Mouse (Mus musculus) ES-E14 (cell line): ENCODE results near the gene Kcnk4. TPM values are rescaled to one million over a fixed set of nuclear protein-coding genes. Genes with fewer than 3 reads are reported as not detected.

Experiments
- DNase-seq: peaks from one replicate; pipeline ENCODE4 v3.0.0-alpha.2; 2013; ENCODE audit warnings: low read depth, low spot score
- H3K27ac ChIP-seq: 2 replicates; pipeline ENCODE4 v1.5.1; 2012; ENCODE audit warnings: low read depth, mild to moderate bottlenecking, low read length, moderate library complexity, mixed read lengths; ENCODE audit not compliant: poor library complexity, insufficient read depth, severe bottlenecking
- H3K36me3 ChIP-seq: 2 replicates; pipeline ENCODE4 v1.6.1; 2012; ENCODE audit warnings: mild to moderate bottlenecking, low read length, moderate library complexity, mixed read lengths; ENCODE audit not compliant: control insufficient read depth, poor library complexity, insufficient read depth, severe bottlenecking
- H3K4me1 ChIP-seq, 2 experiments: fragments of 150-350 bp in 1 of 2; sonication (generic) in 1 of 2; 2 replicates each; pipeline ENCODE4 v1.6.1; 2012; ENCODE audit warnings: low read length in 2 of 2, mild to moderate bottlenecking in 1 of 2, mixed read lengths in 1 of 2; ENCODE audit not compliant: control insufficient read depth in 2 of 2, insufficient read depth in 2 of 2, poor library complexity in 1 of 2
- H3K4me3 ChIP-seq, 2 experiments: fragments of 150-350 bp in 1 of 2; sonication (generic) in 1 of 2; 2 replicates each; pipeline ENCODE4 v1.5.1; 2012; ENCODE audit warnings: low read length in 2 of 2, low read depth in 1 of 2, mild to moderate bottlenecking in 1 of 2, mixed read lengths in 1 of 2; ENCODE audit not compliant: insufficient read depth in 1 of 2, poor library complexity in 1 of 2, severe bottlenecking in 1 of 2
- H3K9ac ChIP-seq: 2 replicates; pipeline ENCODE4 v1.6.1; 2012; ENCODE audit warnings: low read depth, mild to moderate bottlenecking, low read length, mixed read lengths; ENCODE audit not compliant: poor library complexity, insufficient read depth, severe bottlenecking
- H3K9me3 ChIP-seq: fragments of 150-350 bp; sonication (generic); 2 replicates; pipeline ENCODE4 v1.6.1; 2012; ENCODE audit warnings: low read depth, mild to moderate bottlenecking, low read length; ENCODE audit not compliant: control insufficient read depth, insufficient read depth
- CHD2 ChIP-seq: IDR thresholded peaks from 2 replicates; pipeline ENCODE4 v1.6.1; 2014; ENCODE audit warnings: mild to moderate bottlenecking, low read depth, low read length, inconsistent platforms
- HCFC1 ChIP-seq: IDR thresholded peaks from 2 replicates; pipeline ENCODE4 v1.6.1; 2012; ENCODE audit warnings: low read length, inconsistent platforms, borderline replicate concordance; ENCODE audit not compliant: insufficient read depth
- MAFK ChIP-seq: IDR thresholded peaks from 2 replicates; pipeline ENCODE4 v1.6.1; 2014; ENCODE audit warnings: mild to moderate bottlenecking, low read depth, low read length, inconsistent platforms; ENCODE audit not compliant: insufficient read depth
- ZC3H11A ChIP-seq: IDR thresholded peaks from 2 replicates; pipeline ENCODE4 v1.6.1; 2012; ENCODE audit warnings: low read depth, mild to moderate bottlenecking, inconsistent platforms, low read length, borderline replicate concordance
- ZNF384 ChIP-seq: IDR thresholded peaks from 2 replicates; pipeline ENCODE4 v1.6.1; 2012; ENCODE audit warnings: low read depth, low read length, inconsistent platforms
- in situ Hi-C, 2 experiments: fragments of 600-800 bp; cut with MboI; formaldehyde crosslinking; loops; one replicate each; pipeline ENCODE4 v1.15.1; 2025; ENCODE audit warnings: low sequenced_read_pairs in 2 of 2, inconsistent platforms in 1 of 2; ENCODE audit not compliant: unreplicated experiment in 2 of 2
- total RNA-seq: library from RNA; depleted of rRNA; stranded (reverse); fragments of 300-350 nt; gene quantifications from 2 replicates; pipeline ENCODE4 v1.2.3, GENCODE M21; 2012

Gene Kcnk4
- total RNA-seq, 1 experiment, result 4.4 TPM

DNA sequence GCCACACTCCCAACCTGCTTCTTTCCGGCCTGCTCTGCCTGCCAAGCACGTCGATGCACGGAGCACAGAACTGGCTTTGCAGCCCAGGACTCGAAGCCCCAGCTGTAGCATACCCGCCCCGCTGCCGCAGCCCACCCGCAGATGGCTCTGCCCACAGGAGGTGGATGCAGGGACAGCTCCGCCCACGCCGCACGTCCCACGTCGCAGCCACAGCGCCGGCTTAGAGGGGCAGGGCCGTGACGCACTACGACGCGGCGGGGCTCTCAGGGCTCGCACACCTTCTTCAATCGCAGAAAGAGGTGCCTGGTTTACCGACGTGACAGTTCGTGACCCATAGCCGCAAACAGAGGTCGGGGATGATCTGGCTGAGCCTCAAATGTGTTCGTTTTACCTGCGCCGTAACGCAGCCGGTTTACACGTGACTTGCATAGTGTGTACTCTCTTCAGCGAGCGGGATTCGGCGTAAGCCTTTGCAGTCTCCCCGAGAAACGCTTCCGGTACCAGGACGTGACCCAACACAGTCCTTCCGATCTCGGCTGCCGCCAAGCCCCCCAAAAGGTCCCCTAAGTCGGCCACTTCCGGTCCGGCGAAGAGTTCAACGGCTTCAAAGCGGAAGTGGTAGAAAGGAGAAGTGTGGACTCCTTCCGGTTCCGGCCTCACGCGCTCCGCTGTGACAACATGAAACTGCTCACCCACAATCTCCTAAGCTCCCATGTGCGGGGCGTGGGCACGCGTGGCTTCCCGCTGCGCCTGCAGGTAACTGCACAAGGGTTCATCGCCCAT, 24.6 kb downstream of the Kcnk4 start, which contains the start of the genes Trmt112 and Prdx5:
TSS of gene Trmt112 (plus strand) at position 192 of the 783 bp plus-strand sequence.
TSS of gene Prdx5 (minus strand) at position 600 of the 783 bp plus-strand sequence.
- H3K36me3 ChIP-seq, result peaks cover 39% of the 10 kb centered on the region
- H3K9me3 ChIP-seq, result no peaks in the 10 kb centered on the region
- peak within 1 kb of the TSS; percentile 76 to 93 for H3K4me3 ChIP-seq
- H3K4me1 ChIP-seq, result peaks cover 0 to 4% of the 10 kb centered on the region in 2 experiments; a peak in 2 of 4 replicates
- TF ChIP-seq ZC3H11A, result no peak
- TF ChIP-seq ZNF384, result no peak
- peak; percentile 80 for TF ChIP-seq HCFC1
- TF ChIP-seq CHD2, result no peak
- TF ChIP-seq MAFK, result no peak
- in situ Hi-C loops, result no loop called here
- peak; percentile 77 for DNase-seq
- peak within 1 kb of the TSS; percentile 85 for H3K9ac ChIP-seq
- H3K27ac ChIP-seq, result peak within 1 kb of the TSS; percentile 93

DNA sequence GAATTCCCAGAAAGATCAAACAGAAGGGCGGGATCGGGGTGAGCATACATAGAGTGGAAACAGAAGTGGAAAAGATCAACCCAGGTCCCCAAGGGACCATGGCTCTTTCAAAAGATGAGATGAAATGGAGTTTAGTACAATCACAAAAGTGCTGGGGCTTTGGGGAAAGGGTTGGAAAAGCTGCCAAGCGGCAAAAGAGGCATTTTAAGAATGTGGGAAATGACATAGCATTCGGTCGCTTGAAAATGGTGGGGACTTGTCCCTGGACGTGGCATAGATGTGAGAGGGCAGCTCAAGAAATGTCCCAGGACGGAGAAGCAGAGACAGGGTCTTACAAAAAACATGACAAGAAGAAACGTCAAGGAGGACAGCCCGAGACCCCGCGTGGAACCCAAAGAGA, 25.3 kb downstream of the Kcnk4 start:
- H3K9ac ChIP-seq, result peak overlapping the region; percentile 85
- H3K4me3 ChIP-seq, result peak overlapping the region; percentile 76 to 93
- DNase-seq, result no peak
- peaks cover 0 to 4% of the 10 kb centered on the region in 2 experiments; a peak in 2 of 4 replicates for H3K4me1 ChIP-seq
- TF ChIP-seq HCFC1 (no peak), MAFK (no peak), ZC3H11A (no peak), ZNF384 (no peak), CHD2 (no peak)
- H3K9me3 ChIP-seq, result no peaks in the 10 kb centered on the region
- H3K36me3 ChIP-seq, result peaks cover 39% of the 10 kb centered on the region
- 0 out of 2 replicates have a peak overlapping the region, but pooled peaks have one; percentile 93 for H3K27ac ChIP-seq
- in situ Hi-C loops, result no loop called here

GRCm38 (mm10) chr19:6907811-6908540, 26.3 kb downstream of the Kcnk4 start:
- TF ChIP-seq CHD2 (no peak), HCFC1 (no peak), MAFK (no peak), ZC3H11A (no peak), ZNF384 (no peak)
- no peak for DNase-seq
- Histone ChIP-seq H3K9me3 (no peaks in the 10 kb centered on the region), H3K4me3 (no peak overlapping the region), H3K27ac (no peak overlapping the region), H3K36me3 (peaks cover 34% of the 10 kb centered on the region), H3K4me1 (peaks cover 0 to 4% of the 10 kb centered on the region in 2 experiments; a peak in 2 of 4 replicates), H3K9ac (0 out of 2 replicates have a peak overlapping the region, but pooled peaks have one; percentile 2)
- in situ Hi-C loops, result no loop called here

DNA sequence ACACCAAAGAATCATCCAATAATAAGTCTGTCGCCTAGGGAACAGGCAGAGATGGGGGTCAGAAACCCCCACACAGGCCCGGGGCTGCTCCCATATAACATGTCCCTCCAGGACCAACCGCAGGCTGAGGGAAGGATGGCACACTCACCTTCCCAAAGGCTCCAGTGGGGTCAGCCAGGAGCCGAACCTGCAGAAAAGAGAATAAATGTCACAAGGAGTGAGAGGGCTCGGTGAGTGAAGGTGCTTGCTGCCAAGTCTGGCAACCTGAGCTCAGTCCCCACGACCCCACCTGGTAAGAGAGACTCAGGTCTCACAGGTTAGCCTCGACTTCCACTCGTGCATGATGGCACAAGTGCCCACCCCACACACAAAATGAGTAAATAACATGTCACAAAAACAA, 27.2 kb downstream of the Kcnk4 start:
- Histone ChIP-seq H3K36me3 (peaks cover 26% of the 10 kb centered on the region), H3K27ac (no peak overlapping the region), H3K9ac (no peak overlapping the region), H3K9me3 (no peaks in the 10 kb centered on the region), H3K4me1 (peaks cover 0 to 4% of the 10 kb centered on the region in 2 experiments; a peak in 2 of 4 replicates), H3K4me3 (no peak overlapping the region)
- no peak for TF ChIP-seq MAFK
- in situ Hi-C loops, result no loop called here
- no peak for DNase-seq
